Mouse (Mus musculus): ENCODE data around the gene 1700020D05Rik.

GRCm38 (mm10) chr19:5512091-5513004 lies 8.8 kb upstream of the 1700020D05Rik start:
- no peak for TF ChIP-seq GATA1 (IDR thresholded peaks at IDR 0.05; ENCODE audit: borderline replicate concordance, low read length)
- TF ChIP-seq FLI1 (IDR thresholded peaks at IDR 0.05; ENCODE audit: low read length) = no peak
